Comparison of ENCODE assay signal across 31 mouse cellular contexts in the genomic region with DNA sequence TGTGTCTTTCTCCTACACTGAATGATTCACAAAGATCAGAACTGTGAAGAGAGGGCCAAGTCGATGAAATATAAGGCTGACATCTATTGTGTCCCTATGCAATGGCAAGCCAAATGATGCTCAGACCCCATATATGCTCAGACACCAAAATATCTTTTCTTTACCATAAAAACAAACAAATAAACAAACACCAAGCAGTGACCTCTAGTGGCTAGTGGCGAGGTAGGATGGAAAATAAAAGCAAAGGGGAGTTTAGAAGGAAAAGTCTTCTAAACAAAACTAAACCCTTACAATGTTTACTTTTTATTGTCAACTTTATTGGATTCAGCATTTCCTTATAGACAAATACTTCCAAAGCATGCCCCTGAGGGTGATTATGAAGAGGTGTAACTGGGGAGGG.
DNase-seq lines count a peak whose midpoint lies in the region; ATAC-seq and TF ChIP-seq lines count a peak whose summit lies in the region.
"Had no signal": no experiment of that assay in that cellular context is flagged by ENCODE, and none has a peak within 500 bp of the region (broad histone marks: within the 10 kb centered on the region; RNA-seq: fewer than 3 reads in every experiment).

No protein-coding gene starts in this region.

- no peak for DNase-seq in gastrocnemius, adult 2 months
- DNase-seq in gastrocnemius, postnatal 36 days: no peak
- no peak for DNase-seq in kidney, postnatal 0 days (ENCODE audit: low spot score)
- no peak for DNase-seq in kidney, postnatal 10 days
- DNase-seq in CH12.LX (ENCODE audit: extremely low read depth) (no peak), MN1 (ENCODE audit: low spot score) (no peak)
- DNase-seq: adrenal gland, postnatal 25 days; cerebellum, adult 11-12 months; cerebellum, adult 9-11 months; embryo, embryonic 11 days; heart, postnatal 4 days; kidney, adult 9 months; kidney, postnatal 36 days; layer of hippocampus, postnatal 36 days; liver; lung, adult 2 months; lung, postnatal 10 days; retina, postnatal 1 day; right cerebral cortex, postnatal 14 days had no signal

- TF ChIP-seq POLR2A in CH12.LX (IDR thresholded peaks at IDR 0.05; ENCODE audit: low read depth, low read length): no peak

- TF ChIP-seq CTCF in gastrocnemius, adult 2 months (IDR thresholded peaks at IDR 0.05): peak; percentile 37; the same call in 1 of the 2 replicates
- peak; percentile 58 for TF ChIP-seq CTCF in kidney, postnatal 0 days (IDR thresholded peaks at IDR 0.05; ENCODE audit: low read depth)
- peak in 1 of 2 experiments; percentile 27; a peak in 2 of 4 replicates for TF ChIP-seq CTCF in CH12.LX (conservative IDR thresholded peaks at IDR 0.05 in 1 of 2, IDR thresholded peaks at IDR 0.05 in 1 of 2; ENCODE audit: low read depth in 2 of 2, low read length in 2 of 2)

- peaks cover 20% of the 10 kb centered on the region for H3K4me1 ChIP-seq in kidney, postnatal 0 days (replicated peaks; ENCODE audit: insufficient read depth, low read length)
- H3K4me1 ChIP-seq in CH12.LX (ENCODE audit: control insufficient read depth in 1 of 2, insufficient read depth in 2 of 2): peaks cover 6 to 29% of the 10 kb centered on the region in 2 experiments
- H3K4me1 ChIP-seq in forebrain, embryonic 13.5 days: no peaks in the 10 kb centered on the region
- H3K4me1 ChIP-seq: hindbrain, embryonic 15.5 days; midbrain, embryonic 15.5 days had no signal

- no peak for ATAC-seq in kidney, postnatal 0 days (replicated peaks; ENCODE audit: low FRiP score, low read depth)
- ATAC-seq in forebrain, embryonic 13.5 days: no peak
- ATAC-seq: forebrain, embryonic 16.5 days; intestine, embryonic 16.5 days; midbrain, embryonic 15.5 days had no signal

- 75% methylated on average over 2 of the region's 2 CpGs for WGBS in kidney, postnatal 0 days
- WGBS in macrophage (ENCODE audit: missing documents): 96% methylated on average over 2 of the region's 2 CpGs
- WGBS in forebrain, embryonic 13.5 days: 79% methylated on average over 2 of the region's 2 CpGs

- intact Hi-C loops in gastrocnemius, adult 2 months (cut with DNase I): no loop called here
- intact Hi-C loops in gastrocnemius, postnatal 36 days (cut with DNase I): no loop called here

- no peaks in the 10 kb centered on the region for H3K9me3 ChIP-seq in kidney, postnatal 0 days (replicated peaks; ENCODE audit: low read length)
- peaks cover 2% of the 10 kb centered on the region for H3K9me3 ChIP-seq in CH12.LX (replicated peaks; ENCODE audit: low read length)
- H3K9me3 ChIP-seq in forebrain, embryonic 13.5 days (replicated peaks): no peaks in the 10 kb centered on the region
- H3K9me3 ChIP-seq: embryonic facial prominence, embryonic 12.5 days; heart, embryonic 15.5 days; hindbrain, embryonic 15.5 days; midbrain, embryonic 15.5 days; neural tube, embryonic 13.5 days had no signal

- H3K27ac ChIP-seq in gastrocnemius, adult 2 months: no peak overlapping the region
- no peak overlapping the region for H3K27ac ChIP-seq in kidney, postnatal 0 days
- H3K27ac ChIP-seq in CH12.LX (ENCODE audit: insufficient read depth, low read depth) (no peak overlapping the region), macrophage (peak overlapping the region; percentile 65; the same call in 1 of the 2 replicates)
- no peak overlapping the region for H3K27ac ChIP-seq in forebrain, embryonic 13.5 days
- H3K27ac ChIP-seq: embryonic facial prominence, embryonic 12.5 days; heart, embryonic 10.5 days; hindbrain, embryonic 15.5 days; liver, embryonic 14.5 days; midbrain, embryonic 15.5 days; neural tube, embryonic 13.5 days had no signal

- TF ChIP-seq RAD21 in CH12.LX (IDR thresholded peaks at IDR 0.05; ENCODE audit: low read depth, low read length): no peak

- TF ChIP-seq EP300 in CH12.LX (IDR thresholded peaks at IDR 0.05; ENCODE audit: low read length): no peak

- in situ Hi-C loops in CH12.LX (cut with MboI; ENCODE audit: low pct_ligation_motif_present, low pct_unique_long_range_greater_than_20kb, low sequenced_read_pairs): no loop called here

- dilution Hi-C loops in CH12.LX (cut with MboI; ENCODE audit: extremely low pct_ligation_motif_present, extremely low pct_unique_long_range_greater_than_20kb, low sequenced_read_pairs): no loop called here

- H3K79me2 ChIP-seq in CH12.LX (replicated peaks; ENCODE audit: control insufficient read depth, extremely low read depth, insufficient read depth, poor library complexity, severe bottlenecking) (no peaks in the 10 kb centered on the region), macrophage (ENCODE audit: inconsistent target) (no peaks in the 10 kb centered on the region)

- no peak overlapping the region for H3K9ac ChIP-seq in kidney, postnatal 0 days (ENCODE audit: low read depth, low read length)
- no peak overlapping the region for H3K9ac ChIP-seq in CH12.LX (ENCODE audit: insufficient read depth, low read depth)
- H3K9ac ChIP-seq in forebrain, embryonic 13.5 days: no peak overlapping the region
- H3K9ac ChIP-seq: embryonic facial prominence, embryonic 12.5 days; heart, embryonic 15.5 days; hindbrain, embryonic 15.5 days; liver, embryonic 14.5 days; midbrain, embryonic 15.5 days; neural tube, embryonic 13.5 days had no signal

- H3K36me3 ChIP-seq in kidney, postnatal 0 days (ENCODE audit: insufficient read depth, low read length): no peaks in the 10 kb centered on the region
- H3K36me3 ChIP-seq in CH12.LX (replicated peaks in 1 of 2; ENCODE audit: control insufficient read depth in 1 of 2, insufficient read depth in 1 of 2, low read length in 1 of 2) (no peaks in the 10 kb centered on the region), macrophage (ENCODE audit: inconsistent target) (no peaks in the 10 kb centered on the region)
- no peaks in the 10 kb centered on the region for H3K36me3 ChIP-seq in forebrain, embryonic 13.5 days (ENCODE audit: poor library complexity, severe bottlenecking)
- H3K36me3 ChIP-seq: embryonic facial prominence, embryonic 12.5 days; heart, embryonic 10.5 days; heart, embryonic 15.5 days; hindbrain, embryonic 15.5 days; midbrain, embryonic 10.5 days; midbrain, embryonic 15.5 days; neural tube, embryonic 13.5 days had no signal

- no peak overlapping the region for H3K4me2 ChIP-seq in kidney, postnatal 0 days (ENCODE audit: low read length)
- H3K4me2 ChIP-seq in CH12.LX (ENCODE audit: insufficient read depth, low read depth, poor library complexity, severe bottlenecking): no peak overlapping the region
- no peak overlapping the region for H3K4me2 ChIP-seq in forebrain, embryonic 13.5 days
- H3K4me2 ChIP-seq: embryonic facial prominence, embryonic 12.5 days; heart, embryonic 15.5 days; hindbrain, embryonic 15.5 days; midbrain, embryonic 15.5 days; neural tube, embryonic 13.5 days had no signal

- H3K27me3 ChIP-seq in kidney, postnatal 0 days (ENCODE audit: insufficient read depth, low read length): no peaks in the 10 kb centered on the region
- H3K27me3 ChIP-seq in CH12.LX (replicated peaks): no peaks in the 10 kb centered on the region
- no peaks in the 10 kb centered on the region for H3K27me3 ChIP-seq in forebrain, embryonic 13.5 days
- H3K27me3 ChIP-seq: embryonic facial prominence, embryonic 12.5 days; heart, embryonic 15.5 days; hindbrain, embryonic 15.5 days; midbrain, embryonic 15.5 days; neural tube, embryonic 13.5 days had no signal

- H3K4me3 ChIP-seq in gastrocnemius, adult 2 months: no peak overlapping the region
- H3K4me3 ChIP-seq in kidney, postnatal 0 days (replicated peaks; ENCODE audit: low read depth, low read length): no peak overlapping the region
- no peak overlapping the region for H3K4me3 ChIP-seq in CH12.LX (replicated peaks in 1 of 3; ENCODE audit: low read depth in 2 of 3, low read length in 2 of 3, poor library complexity in 1 of 3)
- no peak overlapping the region for H3K4me3 ChIP-seq in macrophage (ENCODE audit: inconsistent target)
- no peak overlapping the region for H3K4me3 ChIP-seq in forebrain, embryonic 13.5 days
- H3K4me3 ChIP-seq: embryonic facial prominence, embryonic 12.5 days; heart, embryonic 10.5 days; heart, embryonic 15.5 days; hindbrain, embryonic 15.5 days; midbrain, embryonic 10.5 days; midbrain, embryonic 15.5 days; neural tube, embryonic 13.5 days had no signal

TF ChIP-seq in CH12.LX, 34 proteins besides CTCF, POLR2A, EP300 and RAD21:
- no peak for TF ChIP-seq ETS1 (conservative IDR thresholded peaks at IDR 0.05; ENCODE audit: low read depth, low read length)
- 0 out of 2 replicates have a peak, but pooled peaks have one; percentile 13 for TF ChIP-seq SMC3 (IDR thresholded peaks at IDR 0.05; ENCODE audit: low read depth, low read length)
TF ChIP-seq in CH12.LX: peak in this region for 1.
